In genomic region chr11:118793639-118794021, GRCm38 (mm10) we compare ENCODE assay signal across 9 mouse cellular contexts.
DNase-seq lines count a peak whose midpoint lies in the region; ATAC-seq lines count a peak whose summit lies in the region.
"Had no signal": no experiment of that assay in that cellular context is flagged by ENCODE, and none has a peak within 500 bp of the region (broad histone marks: within the 10 kb centered on the region; RNA-seq: fewer than 3 reads in every experiment).

No protein-coding gene starts in this region.

- H3K4me1 ChIP-seq in hindbrain, embryonic 12.5 days, result peaks cover 55% of the 10 kb centered on the region

- peak overlapping the region; percentile 91 for H3K27ac ChIP-seq in hindbrain, embryonic 12.5 days
- H3K27ac ChIP-seq: liver, embryonic 14.5 days had no signal

- intact Hi-C loops in left cerebral cortex, postnatal 25 days (cut with DNase I), result loop anchor here (1.0 to 5.0 kb wide), 3 partner anchors 21 to 114 kb away; no protein-coding TSS in a partner anchor

- H3K9me3 ChIP-seq in hindbrain, embryonic 12.5 days (replicated peaks), result no peaks in the 10 kb centered on the region

- peak; percentile 73 for ATAC-seq in hindbrain, embryonic 12.5 days (ENCODE audit: low FRiP score)

- H3K4me3 ChIP-seq in hindbrain, embryonic 12.5 days, result no peak overlapping the region

- WGBS in hindbrain, embryonic 12.5 days, result 46% methylated on average over 16 of the region's 16 CpGs

- H3K9ac ChIP-seq in hindbrain, embryonic 12.5 days, result no peak overlapping the region
- H3K9ac ChIP-seq: liver, embryonic 14.5 days had no signal

- 0 out of 2 replicates have a peak overlapping the region, but pooled peaks have one; percentile 3 for H3K4me2 ChIP-seq in hindbrain, embryonic 12.5 days (replicated peaks)

- no peaks in the 10 kb centered on the region for H3K27me3 ChIP-seq in hindbrain, embryonic 12.5 days

- peak; percentile 29 for DNase-seq in embryo, embryonic 11 days
- no peak for DNase-seq in embryo, embryonic 10.5 days (ENCODE audit: low spot score)
- DNase-seq in left cerebral cortex, postnatal 25 days (ENCODE audit: low spot score in 2 of 2), result peak; percentile 89 to 95
- peak; percentile 59 for DNase-seq in right cerebral cortex, postnatal 4 days
- DNase-seq in lung, postnatal 14 days, result no peak
- DNase-seq in ovary, postnatal 14 days (ENCODE audit: low spot score), result no peak
- no peak for DNase-seq in gastrocnemius, postnatal 25 days

- no peaks in the 10 kb centered on the region for H3K36me3 ChIP-seq in hindbrain, embryonic 12.5 days

Comparison
In these comparisons a context has a peak if more than half of its experiments do, and no peak if none do; other contexts are left out.
1. DNase-seq: peak in embryo, embryonic 11 days (single experiment), left cerebral cortex, postnatal 25 days (2 of 2) and right cerebral cortex, postnatal 4 days (single experiment); none in embryo, embryonic 10.5 days (single experiment), lung, postnatal 14 days (single experiment), ovary, postnatal 14 days (single experiment) and gastrocnemius, postnatal 25 days (single experiment).